Mouse (Mus musculus): Measurements from ENCODE around the gene Gba. TPM values are rescaled to one million over a fixed set of nuclear protein-coding genes. Genes with fewer than 3 reads are reported as not detected.

Gba gene
- polyA plus RNA-seq, 1 experiment = 40.6 TPM

DNA sequence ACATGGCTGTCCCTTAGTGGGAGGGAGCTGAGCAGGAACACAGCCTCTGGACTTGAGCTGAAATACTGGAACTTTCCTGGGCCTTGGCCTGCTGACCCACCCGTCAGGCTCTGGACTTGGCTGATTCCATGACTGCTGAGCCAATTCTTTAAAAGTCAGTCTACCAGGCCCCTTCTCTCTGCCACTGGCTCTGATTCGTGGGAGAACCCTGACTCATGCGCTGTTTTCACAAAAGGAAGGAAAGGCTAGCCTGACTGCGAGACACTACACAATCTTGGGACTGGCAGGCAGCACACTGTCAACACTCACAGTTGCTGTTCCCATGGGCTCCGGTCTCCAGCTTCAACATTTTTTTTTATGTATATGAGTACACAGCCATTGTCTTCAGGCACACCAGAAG is 53.4 kb downstream of the Gba start:
- Histone ChIP-seq H3ac (ENCODE audit: control insufficient read depth, insufficient read length, low read depth) (no peak overlapping the region), H3K79me3 (ENCODE audit: low read depth) (no peaks in the 10 kb centered on the region), H3K4me3 (ENCODE audit: insufficient read depth, poor library complexity, severe bottlenecking) (no peak overlapping the region), H3K79me2 (ENCODE audit: control insufficient read depth, insufficient read depth) (no peaks in the 10 kb centered on the region), H3K36me3 (ENCODE audit: control insufficient read depth, insufficient read depth) (no peaks in the 10 kb centered on the region), H3K27me3 (ENCODE audit: control insufficient read depth, insufficient read depth, insufficient read length) (no peaks in the 10 kb centered on the region)
- TF ChIP-seq FOSL1 (IDR thresholded peaks at IDR 0.05; ENCODE audit: insufficient read depth, low read length, poor library complexity, severe bottlenecking) = no peak
- no peak for TF ChIP-seq CEBPB (IDR thresholded peaks at IDR 0.05; ENCODE audit: low read depth)
- TF ChIP-seq CTCF (IDR thresholded peaks at IDR 0.05; ENCODE audit: control insufficient read depth, insufficient read depth, insufficient read length) = no peak
- TF ChIP-seq MYOG (IDR thresholded peaks at IDR 0.05; ENCODE audit: control insufficient read depth, extremely low read depth, insufficient read length) = no peak

Small RNA genes within 50 kb of the gene (microRNA-seq; reads per million reads assigned to microRNA genes)
- 31.7 reads per million, percentile 66 among the genes with 10 or more reads in this experiment for gene Mir92b (ENCODE audit: borderline microRNAs expressed)

Other genes starting within 250 kb of the Gba start
- gene Rusc1, start 109.6 kb upstream of the Gba start, polyA plus RNA-seq (2012; fragmentation: generic; extraction: Trizol) = 25.0 TPM
- 0.02 TPM for gene Gm43738, start 101.8 kb upstream of the Gba start, polyA plus RNA-seq (2012; fragmentation: generic; extraction: Trizol)
- 384 TPM for gene Fdps, start 101.0 kb upstream of the Gba start, polyA plus RNA-seq (2012; fragmentation: generic; extraction: Trizol)
- gene Pklr, start 66.8 kb upstream of the Gba start, polyA plus RNA-seq (2012; fragmentation: generic; extraction: Trizol) = not detected
- 0.15 TPM for gene Hcn3, start 42.7 kb upstream of the Gba start, polyA plus RNA-seq (2012; fragmentation: generic; extraction: Trizol)
- gene Clk2, start 38.1 kb upstream of the Gba start, polyA plus RNA-seq (2012; fragmentation: generic; extraction: Trizol) = 14.5 TPM
- 139 TPM for gene Scamp3, start 25.5 kb upstream of the Gba start, polyA plus RNA-seq (2012; fragmentation: generic; extraction: Trizol)
- 27.4 TPM for gene Fam189b, start 19.8 kb upstream of the Gba start, polyA plus RNA-seq (2012; fragmentation: generic; extraction: Trizol)
- 9.1 TPM for gene Thbs3, start 12.3 kb downstream of the Gba start, polyA plus RNA-seq (2012; fragmentation: generic; extraction: Trizol)
- gene Mtx1, start 24.2 kb downstream of the Gba start, polyA plus RNA-seq (2012; fragmentation: generic; extraction: Trizol) = 248 TPM
- 0.20 TPM for gene Muc1, start 26.1 kb downstream of the Gba start, polyA plus RNA-seq (2012; fragmentation: generic; extraction: Trizol)
- gene Krtcap2, start 43.0 kb downstream of the Gba start, polyA plus RNA-seq (2012; fragmentation: generic; extraction: Trizol) = 299 TPM
- gene Trim46, start 43.4 kb downstream of the Gba start, polyA plus RNA-seq (2012; fragmentation: generic; extraction: Trizol) = 11.0 TPM
- 228 TPM for gene Dpm3, start 56.4 kb downstream of the Gba start, polyA plus RNA-seq (2012; fragmentation: generic; extraction: Trizol)
- gene Slc50a1, start 67.6 kb downstream of the Gba start, polyA plus RNA-seq (2012; fragmentation: generic; extraction: Trizol) = 48.7 TPM
- gene Efna1, start 78.2 kb downstream of the Gba start, polyA plus RNA-seq (2012; fragmentation: generic; extraction: Trizol) = 13.9 TPM
- 2.9 TPM for gene Efna3, start 120.0 kb downstream of the Gba start, polyA plus RNA-seq (2012; fragmentation: generic; extraction: Trizol)
- 13.3 TPM for gene Efna4, start 135.1 kb downstream of the Gba start, polyA plus RNA-seq (2012; fragmentation: generic; extraction: Trizol)
- 60.2 TPM for gene Adam15, start 147.1 kb downstream of the Gba start, polyA plus RNA-seq (2012; fragmentation: generic; extraction: Trizol)
- gene Dcst2, start 159.0 kb downstream of the Gba start, polyA plus RNA-seq (2012; fragmentation: generic; extraction: Trizol) = 0.01 TPM
- gene Dcst1, start 162.3 kb downstream of the Gba start, polyA plus RNA-seq (2012; fragmentation: generic; extraction: Trizol) = 0.20 TPM
- gene Zbtb7b, start 191.8 kb downstream of the Gba start, polyA plus RNA-seq (2012; fragmentation: generic; extraction: Trizol) = 29.5 TPM
- not detected for gene Lenep, start 199.9 kb downstream of the Gba start, polyA plus RNA-seq (2012; fragmentation: generic; extraction: Trizol)
- gene Flad1, start 208.9 kb downstream of the Gba start, polyA plus RNA-seq (2012; fragmentation: generic; extraction: Trizol) = 11.0 TPM
- gene Cks1b, start 215.5 kb downstream of the Gba start, polyA plus RNA-seq (2012; fragmentation: generic; extraction: Trizol) = 446 TPM
- gene Shc1, start 215.5 kb downstream of the Gba start, polyA plus RNA-seq (2012; fragmentation: generic; extraction: Trizol) = 86.3 TPM
- gene Pygo2, start 227.3 kb downstream of the Gba start, polyA plus RNA-seq (2012; fragmentation: generic; extraction: Trizol) = 53.1 TPM
- 34.6 TPM for gene Pbxip1, start 233.8 kb downstream of the Gba start, polyA plus RNA-seq (2012; fragmentation: generic; extraction: Trizol)